Mouse (Mus musculus): ENCODE data around the gene Il1rl1.

GRCm38 (mm10) chr1:40428910-40429675 is at the start of gene Il1rl1:
- TF ChIP-seq POLR2A (IDR thresholded peaks at IDR 0.05; ENCODE audit: low read depth, low read length) (no peak), CTCF (IDR thresholded peaks at IDR 0.05; ENCODE audit: extremely low read depth, insufficient read depth, insufficient read length, insufficient replicate concordance) (no peak)

All from spleen, adult 2 months (tissue).